In the genomic region with DNA sequence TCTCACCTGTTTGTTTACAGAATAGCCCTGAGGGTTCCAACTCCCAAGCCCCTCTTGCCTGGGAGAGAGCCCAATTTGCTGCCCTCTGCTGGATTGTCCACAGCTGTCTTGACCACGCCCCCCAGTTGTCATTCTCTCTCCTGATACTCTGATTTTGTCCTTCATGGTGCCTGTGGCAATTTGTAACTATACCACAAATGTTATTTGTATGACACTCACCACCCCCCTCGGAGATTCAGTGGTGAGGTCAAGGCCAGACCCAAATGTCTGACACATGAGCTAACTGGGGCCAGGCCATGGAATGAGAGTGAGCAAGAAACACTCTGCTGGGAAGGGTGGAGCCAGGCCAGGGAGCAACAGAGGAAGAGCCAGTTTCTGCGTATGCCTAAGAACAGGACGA, we compare ENCODE assay signal across 11 mouse cellular contexts. TPM values are rescaled to one million over a fixed set of nuclear protein-coding genes. Genes with fewer than 3 reads are reported as not detected.
DNase-seq lines count a peak whose midpoint lies in the region; ATAC-seq and TF ChIP-seq lines count a peak whose summit lies in the region.
"Had no signal": no experiment of that assay in that cellular context is flagged by ENCODE, and none has a peak within 500 bp of the region (broad histone marks: within the 10 kb centered on the region; RNA-seq: fewer than 3 reads in every experiment).

No protein-coding gene starts in this region.

- no peaks in the 10 kb centered on the region for H3K9me3 ChIP-seq in forebrain, embryonic 14.5 days (replicated peaks; ENCODE audit: control insufficient read depth, low read length)
- peaks cover 7% of the 10 kb centered on the region; the same call in 1 of the 2 replicates for H3K9me3 ChIP-seq in forebrain, embryonic 12.5 days
- no peaks in the 10 kb centered on the region for H3K9me3 ChIP-seq in liver, embryonic 14.5 days (ENCODE audit: control insufficient read depth, low read length)

- no peak overlapping the region for H3K27ac ChIP-seq in forebrain, embryonic 14.5 days (ENCODE audit: low read depth, low read length)
- no peak overlapping the region for H3K27ac ChIP-seq in forebrain, embryonic 12.5 days
- no peak overlapping the region for H3K27ac ChIP-seq in liver, embryonic 14.5 days
- H3K27ac ChIP-seq: midbrain, embryonic 12.5 days had no signal

- H3K4me3 ChIP-seq in forebrain, embryonic 14.5 days (ENCODE audit: low read depth, low read length): no peak overlapping the region
- no peak overlapping the region for H3K4me3 ChIP-seq in forebrain, embryonic 12.5 days (replicated peaks)
- H3K4me3 ChIP-seq in liver, embryonic 14.5 days (ENCODE audit: insufficient read depth in 1 of 2, low read depth in 2 of 2, low read length in 2 of 2): no peak overlapping the region
- H3K4me3 ChIP-seq: midbrain, embryonic 12.5 days had no signal

- H3K27me3 ChIP-seq in forebrain, embryonic 14.5 days (replicated peaks; ENCODE audit: control insufficient read depth, insufficient read depth, low read length): no peaks in the 10 kb centered on the region
- H3K27me3 ChIP-seq in forebrain, embryonic 12.5 days: 0 out of 2 replicates have a peak, but pooled peaks cover 2% of the 10 kb centered on the region
- H3K27me3 ChIP-seq in liver, embryonic 14.5 days (ENCODE audit: control insufficient read depth, insufficient read depth, low read length): no peaks in the 10 kb centered on the region

- H3K4me1 ChIP-seq in forebrain, embryonic 14.5 days (ENCODE audit: control insufficient read depth, insufficient read depth, low read length): no peaks in the 10 kb centered on the region
- no peaks in the 10 kb centered on the region for H3K4me1 ChIP-seq in forebrain, embryonic 12.5 days
- peaks cover 0 to 7% of the 10 kb centered on the region in 2 experiments; a peak in 1 of 4 replicates for H3K4me1 ChIP-seq in liver, embryonic 14.5 days (replicated peaks; ENCODE audit: control insufficient read depth in 2 of 2, insufficient read depth in 2 of 2, low read length in 1 of 2)
- H3K4me1 ChIP-seq: midbrain, embryonic 12.5 days had no signal

- H3K9ac ChIP-seq in forebrain, embryonic 14.5 days (ENCODE audit: low read length): no peak overlapping the region
- no peak overlapping the region for H3K9ac ChIP-seq in forebrain, embryonic 12.5 days
- H3K9ac ChIP-seq in liver, embryonic 14.5 days (replicated peaks): no peak overlapping the region
- H3K9ac ChIP-seq: midbrain, embryonic 12.5 days had no signal

- WGBS in forebrain, embryonic 14.5 days: 33% methylated on average over 4 of the region's 4 CpGs
- WGBS in forebrain, embryonic 12.5 days: 36% methylated on average over 4 of the region's 4 CpGs
- WGBS in liver, embryonic 14.5 days (ENCODE audit: insufficient replicate concordance): 20% methylated on average over 4 of the region's 4 CpGs

- ATAC-seq in forebrain, embryonic 14.5 days: no peak
- no peak for ATAC-seq in forebrain, embryonic 12.5 days (ENCODE audit: low FRiP score)
- no peak for ATAC-seq in liver, embryonic 14.5 days (ENCODE audit: insufficient read depth)
- ATAC-seq in frontal cortex, adult (ENCODE audit: low TSS enrichment): no peak

- no peak overlapping the region for H3K4me2 ChIP-seq in forebrain, embryonic 14.5 days (ENCODE audit: low read length)
- H3K4me2 ChIP-seq in forebrain, embryonic 12.5 days: no peak overlapping the region
- H3K4me2 ChIP-seq in liver, embryonic 14.5 days (ENCODE audit: low read depth): no peak overlapping the region
- H3K4me2 ChIP-seq: midbrain, embryonic 12.5 days had no signal

- no peak for TF ChIP-seq EP300 in liver, embryonic 14.5 days (IDR thresholded peaks at IDR 0.05; ENCODE audit: low read depth)

- peak; percentile 54 for TF ChIP-seq CTCF in liver, embryonic 14.5 days (IDR thresholded peaks at IDR 0.05; ENCODE audit: low read depth)

- peak; percentile 33 for DNase-seq in forebrain, embryonic 14.5 days (ENCODE audit: low spot score)
- DNase-seq in ovary, postnatal 14 days (ENCODE audit: low spot score): peak; percentile 35
- DNase-seq in ovary, postnatal 10 days (ENCODE audit: low spot score): no peak
- peak; percentile 63 for DNase-seq in embryo, embryonic 11 days
- no peak for DNase-seq in liver, embryonic 14.5 days (ENCODE audit: low read depth in 3 of 3, low spot score in 3 of 3)
- DNase-seq in layer of hippocampus, postnatal 36 days: no peak

- peaks cover 11% of the 10 kb centered on the region; the same call in 1 of the 2 replicates for H3K36me3 ChIP-seq in forebrain, embryonic 14.5 days (ENCODE audit: control insufficient read depth, insufficient read depth, low read length)
- H3K36me3 ChIP-seq in forebrain, embryonic 12.5 days (replicated peaks): peaks cover 17% of the 10 kb centered on the region
- H3K36me3 ChIP-seq in liver, embryonic 14.5 days (replicated peaks; ENCODE audit: control insufficient read depth, insufficient read depth, low read depth): no peaks in the 10 kb centered on the region

RNA-seq across cellular contexts. Expression of gene Dmkn, which starts 4.7 kb away (rescaled TPM):
- polyA plus RNA-seq in forebrain, embryonic 14.5 days (2014; fragmentation: Nextera tagmentation; extraction: Ambion mirVana): 0.74 and 0.88 TPM in 2 replicates
- polyA plus RNA-seq in forebrain, embryonic 12.5 days (2016; fragmentation: Nextera tagmentation; extraction: Ambion mirVana): not detected in 2 replicates
- 0.23 and 0.26 TPM in 2 replicates for polyA plus RNA-seq in liver, embryonic 14.5 days (2012; rRNA removed)
- polyA plus RNA-seq in liver, embryonic 14.5 days (2014; fragmentation: Nextera tagmentation; extraction: Ambion mirVana): 0.20 TPM in 1 of 2 replicates, not detected in the other
- under 1 TPM in 1 of 2 experiments, not detected in 1; 0.91 TPM for total RNA-seq in layer of hippocampus, postnatal 36 days (2021)

RNA-seq across cellular contexts. Expression of gene Sbsn, which starts 7.6 kb away (rescaled TPM):
- polyA plus RNA-seq in forebrain, embryonic 14.5 days (2014; fragmentation: Nextera tagmentation; extraction: Ambion mirVana): 1.3 and 2.0 TPM in 2 replicates
- polyA plus RNA-seq in forebrain, embryonic 12.5 days (2016; fragmentation: Nextera tagmentation; extraction: Ambion mirVana): 1.5 and 2.0 TPM in 2 replicates
- 0.12 and 0.37 TPM in 2 replicates for polyA plus RNA-seq in liver, embryonic 14.5 days (2012; rRNA removed)
- not detected in 2 replicates for polyA plus RNA-seq in liver, embryonic 14.5 days (2014; fragmentation: Nextera tagmentation; extraction: Ambion mirVana)
- total RNA-seq in layer of hippocampus, postnatal 36 days (2021): 1 to 10 TPM; 6.4 to 9.7 TPM

RNA-seq across cellular contexts. Expression of gene Gapdhs, which starts 15.4 kb away (rescaled TPM):
- polyA plus RNA-seq in forebrain, embryonic 14.5 days (2014; fragmentation: Nextera tagmentation; extraction: Ambion mirVana): 0.57 and 0.59 TPM in 2 replicates
- polyA plus RNA-seq in forebrain, embryonic 12.5 days (2016; fragmentation: Nextera tagmentation; extraction: Ambion mirVana): 0.49 and 0.69 TPM in 2 replicates
- polyA plus RNA-seq in liver, embryonic 14.5 days (2012; rRNA removed): not detected in 2 replicates
- not detected in 2 replicates for polyA plus RNA-seq in liver, embryonic 14.5 days (2014; fragmentation: Nextera tagmentation; extraction: Ambion mirVana)
- not detected for total RNA-seq in layer of hippocampus, postnatal 36 days (2021)
- total RNA-seq: ES-E14; gastrocnemius, postnatal 4 days had no signal

RNA-seq across cellular contexts. Expression of gene Krtdap, which starts 28.8 kb away (rescaled TPM):
- 1.1 TPM in 1 of 2 replicates, not detected in the other for polyA plus RNA-seq in forebrain, embryonic 14.5 days (2014; fragmentation: Nextera tagmentation; extraction: Ambion mirVana)
- not detected in 2 replicates for polyA plus RNA-seq in forebrain, embryonic 12.5 days (2016; fragmentation: Nextera tagmentation; extraction: Ambion mirVana)
- not detected in 2 replicates for polyA plus RNA-seq in liver, embryonic 14.5 days (2012; rRNA removed)
- not detected in 2 replicates for polyA plus RNA-seq in liver, embryonic 14.5 days (2014; fragmentation: Nextera tagmentation; extraction: Ambion mirVana)
- total RNA-seq in layer of hippocampus, postnatal 36 days (2021): not detected
- polyA plus RNA-seq: midbrain, embryonic 12.5 days had no signal

RNA-seq across cellular contexts. Expression of gene Tmem147, which starts 29.5 kb away (rescaled TPM):
- 228 and 286 TPM in 2 replicates for polyA plus RNA-seq in forebrain, embryonic 14.5 days (2014; fragmentation: Nextera tagmentation; extraction: Ambion mirVana)
- 135 and 144 TPM in 2 replicates for polyA plus RNA-seq in forebrain, embryonic 12.5 days (2016; fragmentation: Nextera tagmentation; extraction: Ambion mirVana)
- polyA plus RNA-seq in liver, embryonic 14.5 days (2012; rRNA removed): 63.3 and 64.4 TPM in 2 replicates
- polyA plus RNA-seq in liver, embryonic 14.5 days (2014; fragmentation: Nextera tagmentation; extraction: Ambion mirVana): 110 and 117 TPM in 2 replicates
- 100 to 1,000 TPM; 107 to 118 TPM for total RNA-seq in layer of hippocampus, postnatal 36 days (2021)

Comparison
In these comparisons a context has a peak if more than half of its experiments do, and no peak if none do; other contexts are left out.
1. DNase-seq: peak in forebrain, embryonic 14.5 days (single experiment), ovary, postnatal 14 days (single experiment) and embryo, embryonic 11 days (single experiment); none in ovary, postnatal 10 days (single experiment), liver, embryonic 14.5 days (0 of 3) and layer of hippocampus, postnatal 36 days (0 of 2).